Mouse (Mus musculus) embryonic facial prominence, embryonic 14.5 days (tissue): ENCODE results near the gene Trabd. TPM values are rescaled to one million over a fixed set of nuclear protein-coding genes. Genes with fewer than 3 reads are reported as not detected.

Experiments
- ATAC-seq: fragments of 200-750 bp; cut with Nextera tagmentation; 2 replicates; pipeline ENCODE4 v1.8.0; 2017; ENCODE audit warnings: low read depth, moderate number of reproducible peaks, moderate TSS enrichment
- DNase-seq: peaks from one replicate; pipeline ENCODE4 v3.0.0-alpha.2; 2015; ENCODE audit warnings: low spot score
- H3K27ac ChIP-seq: fragments of 300-500 bp; sonication (generic); replicated peaks from 2 replicates; pipeline ENCODE4 v1.5.1; 2014; ENCODE audit warnings: low read depth, mild to moderate bottlenecking, low read length, moderate library complexity
- H3K27me3 ChIP-seq: fragments of 300-500 bp; sonication (generic); replicated peaks from 2 replicates; pipeline ENCODE4 v1.6.1; 2014; ENCODE audit warnings: low read length; ENCODE audit not compliant: control insufficient read depth, insufficient read depth
- H3K36me3 ChIP-seq: fragments of 300-500 bp; sonication (generic); 2 replicates; pipeline ENCODE4 v1.6.1; 2014; ENCODE audit warnings: low read length, mixed read lengths; ENCODE audit not compliant: control insufficient read depth, insufficient read depth
- H3K4me1 ChIP-seq: fragments of 300-500 bp; sonication (generic); 2 replicates; pipeline ENCODE4 v1.6.1; 2014; ENCODE audit warnings: antibody characterized with exemption, low read length; ENCODE audit not compliant: control insufficient read depth, insufficient read depth
- H3K4me2 ChIP-seq: fragments of 300-500 bp; sonication (generic); 2 replicates; pipeline ENCODE4 v1.6.1; 2014; ENCODE audit warnings: low read depth, mild to moderate bottlenecking, low read length, moderate library complexity, mixed read lengths
- H3K4me3 ChIP-seq: fragments of 300-500 bp; sonication (generic); 2 replicates; pipeline ENCODE4 v1.5.1; 2014; ENCODE audit warnings: low read depth, mild to moderate bottlenecking, low read length
- H3K9ac ChIP-seq: fragments of 300-500 bp; sonication (generic); 2 replicates; pipeline ENCODE4 v1.6.1; 2014; ENCODE audit warnings: low read depth, mild to moderate bottlenecking, low read length, moderate library complexity, mixed read lengths
- H3K9me3 ChIP-seq: fragments of 300-500 bp; sonication (generic); 2 replicates; pipeline ENCODE4 v1.6.1; 2016; ENCODE audit warnings: low read length; ENCODE audit not compliant: control insufficient read depth
- WGBS: fragments of 180-500 bp; shearing (Covaris S2); extraction: QIAGEN DNeasy Blood & Tissue Kit; methylation state at CpG from one replicate; pipeline ENCODE4 v1.1.7; 2014; 5-methylcytosine and 5-hydroxymethylcytosine counted together
- polyA plus RNA-seq: library from polyadenylated mRNA; unstranded; fragments of >200 nt; fragmentation: Nextera tagmentation; extraction: Ambion mirVana; gene quantifications from 2 replicates; pipeline ENCODE4 v1.2.1, GENCODE M21; 2014

Gene Trabd
- polyA plus RNA-seq, 1 experiment from 2014 or later, result 41.4 TPM

GRCm38 (mm10) chr15:89089248-89090051 lies 14.5 kb downstream of the Trabd start:
- H3K4me1 ChIP-seq, result peaks cover 9% of the 10 kb centered on the region
- H3K27me3 ChIP-seq, result no peaks in the 10 kb centered on the region
- WGBS, result 3% methylated on average over 49 of the region's 68 CpGs
- H3K4me3 ChIP-seq, result peak overlapping the region; percentile 98
- H3K36me3 ChIP-seq, result peaks cover 52% of the 10 kb centered on the region
- H3K9ac ChIP-seq, result peak overlapping the region; percentile 95
- peak overlapping the region; percentile 63 for H3K27ac ChIP-seq
- H3K9me3 ChIP-seq, result no peaks in the 10 kb centered on the region
- ATAC-seq, result peak; percentile 60
- H3K4me2 ChIP-seq, result peak overlapping the region; percentile 95
- DNase-seq, result no peak

DNA sequence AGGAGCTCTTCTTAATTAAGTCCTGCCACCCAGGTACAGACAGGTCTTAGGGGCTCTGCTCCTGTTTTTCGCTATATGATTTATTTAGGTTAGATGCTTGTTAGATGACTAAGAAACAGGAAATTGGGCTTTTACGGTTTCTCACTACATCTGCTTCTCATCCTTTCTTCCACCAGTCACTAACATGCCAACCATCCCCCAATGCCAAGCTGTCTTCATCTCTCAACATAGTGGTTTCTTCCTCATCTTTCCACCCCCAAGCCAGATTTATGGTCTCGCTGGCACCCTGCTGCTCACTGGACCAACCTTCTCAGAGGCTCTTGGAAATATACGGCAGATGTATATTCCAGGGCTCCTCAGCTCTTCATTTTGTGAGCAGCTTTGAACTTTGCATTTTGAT lies 15.7 kb downstream of the Trabd start:
- peaks cover 9% of the 10 kb centered on the region for H3K4me1 ChIP-seq
- H3K9me3 ChIP-seq, result no peaks in the 10 kb centered on the region
- H3K27ac ChIP-seq, result no peak overlapping the region
- H3K4me3 ChIP-seq, result no peak overlapping the region
- 76% methylated on average over 4 of the region's 4 CpGs for WGBS
- ATAC-seq (no peak), DNase-seq (no peak)
- peaks cover 52% of the 10 kb centered on the region for H3K36me3 ChIP-seq
- 0 out of 2 replicates have a peak overlapping the region, but pooled peaks have one; percentile 95 for H3K4me2 ChIP-seq
- H3K27me3 ChIP-seq, result no peaks in the 10 kb centered on the region
- H3K9ac ChIP-seq, result no peak overlapping the region

GRCm38 (mm10) chr15:89092181-89092580 lies 17.3 kb downstream of the Trabd start:
- no peaks in the 10 kb centered on the region for H3K27me3 ChIP-seq
- H3K36me3 ChIP-seq, result peaks cover 52% of the 10 kb centered on the region
- H3K9ac ChIP-seq, result no peak overlapping the region
- H3K4me2 ChIP-seq, result no peak overlapping the region
- H3K4me3 ChIP-seq, result no peak overlapping the region
- no peaks in the 10 kb centered on the region for H3K9me3 ChIP-seq
- DNase-seq, result no peak
- peaks cover 9% of the 10 kb centered on the region for H3K4me1 ChIP-seq
- 77% methylated on average over 5 of the region's 5 CpGs for WGBS
- no peak overlapping the region for H3K27ac ChIP-seq
- ATAC-seq, result no peak

- Histone ChIP-seq H3K9me3 (no peaks in the 10 kb centered on the region), H3K27me3 (no peaks in the 10 kb centered on the region), H3K4me2 (no peak overlapping the region), H3K4me3 (no peak overlapping the region), H3K36me3 (peaks cover 98% of the 10 kb centered on the region), H3K9ac (no peak overlapping the region), H3K27ac (no peak overlapping the region), H3K4me1 (no peaks in the 10 kb centered on the region)
- 91% methylated on average over 5 of the region's 5 CpGs for WGBS
- ATAC-seq (no peak), DNase-seq (no peak)
These were observed 22.5 kb downstream of the Trabd start for GRCm38 (mm10) chr15:89097450-89097849.

- peaks cover 99% of the 10 kb centered on the region for H3K36me3 ChIP-seq
- no peak overlapping the region for H3K4me2 ChIP-seq
- H3K9me3 ChIP-seq, result no peaks in the 10 kb centered on the region
- no peaks in the 10 kb centered on the region for H3K27me3 ChIP-seq
- 85% methylated on average over 7 of the region's 7 CpGs for WGBS
- H3K27ac ChIP-seq, result no peak overlapping the region
- no peak overlapping the region for H3K9ac ChIP-seq
- DNase-seq, result no peak
- no peaks in the 10 kb centered on the region for H3K4me1 ChIP-seq
- no peak for ATAC-seq
- H3K4me3 ChIP-seq, result no peak overlapping the region
These were observed 23.7 kb downstream of the Trabd start for GRCm38 (mm10) chr15:89098616-89099015.

- Histone ChIP-seq H3K27ac (no peak overlapping the region), H3K9ac (no peak overlapping the region), H3K4me3 (no peak overlapping the region), H3K36me3 (peaks cover 99% of the 10 kb centered on the region), H3K4me2 (no peak overlapping the region), H3K27me3 (no peaks in the 10 kb centered on the region), H3K9me3 (no peaks in the 10 kb centered on the region), H3K4me1 (no peaks in the 10 kb centered on the region)
- ATAC-seq, result 0 out of 2 replicates have a peak, but pooled peaks have one; percentile 16
- peak; percentile 14 for DNase-seq
- WGBS, result 86% methylated on average over 12 of the region's 12 CpGs
These were observed 25.9 kb downstream of the Trabd start for GRCm38 (mm10) chr15:89100823-89101222.

DNA sequence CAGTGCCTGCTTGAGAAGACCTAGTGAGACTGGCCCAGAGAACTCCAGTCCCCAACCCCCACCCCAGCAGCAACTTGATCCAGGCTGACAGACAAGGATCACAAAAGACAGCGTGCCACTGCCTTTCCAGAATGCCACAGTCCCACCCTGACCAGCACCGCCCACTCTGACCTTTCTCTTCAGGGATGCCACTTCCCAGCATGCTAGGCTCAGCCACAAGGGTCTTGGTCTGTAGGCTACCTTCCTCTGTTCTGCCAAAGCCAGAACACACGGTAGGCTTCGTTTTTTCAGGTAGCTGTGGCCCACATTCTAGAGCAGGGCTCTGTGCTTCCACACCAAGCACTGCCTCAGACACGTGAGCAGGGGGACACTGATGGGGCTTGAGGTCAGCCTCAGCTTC lies 27.7 kb downstream of the Trabd start:
- WGBS, result 72% methylated on average over 5 of the region's 5 CpGs
- Histone ChIP-seq H3K9ac (no peak overlapping the region), H3K4me2 (no peak overlapping the region), H3K4me3 (no peak overlapping the region), H3K9me3 (no peaks in the 10 kb centered on the region), H3K4me1 (no peaks in the 10 kb centered on the region), H3K36me3 (peaks cover 98% of the 10 kb centered on the region), H3K27ac (no peak overlapping the region), H3K27me3 (no peaks in the 10 kb centered on the region)
- ATAC-seq (no peak), DNase-seq (no peak)

DNA sequence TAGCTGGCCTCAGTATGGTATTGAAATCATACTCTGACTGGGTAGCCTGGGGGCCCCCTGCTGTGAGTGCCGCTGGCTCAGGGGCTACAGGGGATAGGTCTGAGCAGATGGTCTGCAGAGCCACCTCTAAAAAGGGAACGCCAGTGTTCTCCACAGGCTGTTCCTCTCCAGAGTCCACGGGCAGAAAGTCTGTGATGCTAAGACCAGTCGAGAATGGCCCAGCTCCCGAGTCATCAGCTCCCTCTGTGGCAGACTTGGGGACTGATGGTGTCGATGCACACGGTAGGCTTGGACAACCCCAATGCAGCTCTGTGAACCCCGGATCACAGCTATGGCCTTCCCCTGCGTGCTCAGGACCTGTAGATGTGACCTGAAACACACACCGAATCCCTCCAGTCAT lies 29.0 kb downstream of the Trabd start:
- no peak overlapping the region for H3K27ac ChIP-seq
- DNase-seq, result no peak
- no peak for ATAC-seq
- no peak overlapping the region for H3K4me2 ChIP-seq
- H3K4me3 ChIP-seq, result no peak overlapping the region
- no peak overlapping the region for H3K9ac ChIP-seq
- H3K9me3 ChIP-seq, result no peaks in the 10 kb centered on the region
- no peaks in the 10 kb centered on the region for H3K4me1 ChIP-seq
- H3K36me3 ChIP-seq, result peaks cover 100% of the 10 kb centered on the region
- 89% methylated on average over 10 of the region's 10 CpGs for WGBS
- no peaks in the 10 kb centered on the region for H3K27me3 ChIP-seq

- H3K36me3 ChIP-seq, result peaks cover 100% of the 10 kb centered on the region
These were observed 29.5 kb downstream of the Trabd start for GRCm38 (mm10) chr15:89104425-89104824.

More at GRCm38 (mm10) chr15:89104425-89104824, 29.5 kb downstream of the Trabd start:
- H3K4me2 ChIP-seq, result no peak overlapping the region
- no peaks in the 10 kb centered on the region for H3K9me3 ChIP-seq
- no peak overlapping the region for H3K27ac ChIP-seq
- ATAC-seq (no peak), DNase-seq (no peak)
- no peaks in the 10 kb centered on the region for H3K4me1 ChIP-seq
- H3K9ac ChIP-seq, result no peak overlapping the region
- WGBS, result 86% methylated on average over 8 of the region's 8 CpGs
- H3K27me3 ChIP-seq, result no peaks in the 10 kb centered on the region
- H3K4me3 ChIP-seq, result no peak overlapping the region
